Mouse (Mus musculus) heart, adult 18-20 months (tissue): ENCODE results near the gene Spred3. TPM values are rescaled to one million over a fixed set of nuclear protein-coding genes. Genes with fewer than 3 reads are reported as not detected.
"Not testable (repeated sequence)": the region's sequence is repeated elsewhere in the genome, so short reads cannot be mapped to it uniquely, and the experiment has no call there.

Experiments used
- DNase-seq, 2 experiments: peaks; one replicate each; pipeline ENCODE4 v3.0.0; 2021 to 2022; ENCODE audit warnings: mixed read lengths in 1 of 2
- long read RNA-seq, 2 experiments: library from polyadenylated mRNA; stranded (forward); transcript quantifications; one replicate each; pipeline ENCODE4 v2.0.0; 2021
- total RNA-seq, 2 experiments: library from RNA; stranded (reverse); gene quantifications; 2 replicates each; pipeline ENCODE4 v1.2.3; 2021

Spred3 gene
- under 1 TPM; 0.60 to 0.77 TPM for total RNA-seq
- long read RNA-seq, experiment 1: 0 reads
- long read RNA-seq, experiment 2: 0 reads

- DNase-seq: peak; percentile 83 to 91
These were observed at the start of gene Spred3, which contains the start of gene Ggn for GRCm38 (mm10) chr7:29170066-29170754. Spred3 (minus strand) TSS chr7:29170411. Ggn (plus strand) TSS chr7:29170210.

GRCm38 (mm10) chr7:29214846-29215245 lies 44.6 kb upstream of the Spred3 start:
- no peak for DNase-seq

- no peak for DNase-seq
These were observed 44.0 kb upstream of the Spred3 start for GRCm38 (mm10) chr7:29214236-29214635.

- DNase-seq: no peak
These were observed 43.5 kb upstream of the Spred3 start, which contains the start of gene Catsperg1 for GRCm38 (mm10) chr7:29213675-29214082. Catsperg1 (minus strand) TSS chr7:29214035.

GRCm38 (mm10) chr7:29212775-29213560 lies 42.8 kb upstream of the Spred3 start:
- not testable (repeated sequence) for DNase-seq

GRCm38 (mm10) chr7:29212199-29212765 lies 42.1 kb upstream of the Spred3 start:
- peak in 1 of 2 experiments; percentile 20 for DNase-seq

GRCm38 (mm10) chr7:29211415-29212198 lies 41.4 kb upstream of the Spred3 start:
- peak; percentile 92 to 94 for DNase-seq

GRCm38 (mm10) chr7:29211013-29211412 lies 40.8 kb upstream of the Spred3 start:
- DNase-seq: not testable (repeated sequence)

- no peak for DNase-seq
These were observed 32.4 kb upstream of the Spred3 start for GRCm38 (mm10) chr7:29202577-29202976.

GRCm38 (mm10) chr7:29194230-29194629 lies 24.0 kb upstream of the Spred3 start:
- not testable (repeated sequence) for DNase-seq

GRCm38 (mm10) chr7:29181323-29181722 lies 11.1 kb upstream of the Spred3 start:
- DNase-seq: not testable (repeated sequence)

GRCm38 (mm10) chr7:29180854-29181236 lies 10.6 kb upstream of the Spred3 start:
- DNase-seq: no peak

GRCm38 (mm10) chr7:29180077-29180853 lies 10.1 kb upstream of the Spred3 start, which contains the start of gene Psmd8:
Psmd8 (minus strand) TSS chr7:29180701.
- DNase-seq: peak; percentile 96 to 99

GRCm38 (mm10) chr7:29179323-29179722 lies 9.1 kb upstream of the Spred3 start:
- peak in 1 of 2 experiments; percentile 18 for DNase-seq

GRCm38 (mm10) chr7:29178106-29178505 lies 7.9 kb upstream of the Spred3 start:
- no peak for DNase-seq

GRCm38 (mm10) chr7:29172390-29173016 lies 2.3 kb upstream of the Spred3 start:
- DNase-seq: no peak

GRCm38 (mm10) chr7:29171562-29172097 lies 1.4 kb upstream of the Spred3 start:
- no peak for DNase-seq

- DNase-seq: peak in 1 of 2 experiments; percentile 32
These were observed 747 bp upstream of the Spred3 start for GRCm38 (mm10) chr7:29170755-29171561.
